Mouse (Mus musculus) kidney, postnatal 0 days (tissue): Measurements from ENCODE around the gene Cacna2d3. TPM values are rescaled to one million over a fixed set of nuclear protein-coding genes. Genes with fewer than 3 reads are reported as not detected.

ENCODE experiments used
- ATAC-seq: fragments of 200-750 bp; cut with Nextera tagmentation; replicated peaks from 2 replicates; pipeline ENCODE4 v1.8.0; 2017; ENCODE audit warnings: low read depth, moderate number of reproducible peaks, moderate TSS enrichment, moderate library complexity; ENCODE audit not compliant: low FRiP score
- DNase-seq: peaks from one replicate; pipeline ENCODE4 v3.0.0-alpha.2; 2016; ENCODE audit warnings: low spot score
- H3K27ac ChIP-seq: fragments of 300-500 bp; sonication (generic); 2 replicates; pipeline ENCODE4 v1.5.1; 2014; ENCODE audit warnings: mild to moderate bottlenecking
- H3K27me3 ChIP-seq: fragments of 300-500 bp; sonication (generic); 2 replicates; pipeline ENCODE4 v1.6.1; 2014; ENCODE audit warnings: low read length, mixed read lengths; ENCODE audit not compliant: insufficient read depth
- H3K36me3 ChIP-seq: fragments of 300-500 bp; sonication (generic); 2 replicates; pipeline ENCODE4 v1.6.1; 2014; ENCODE audit warnings: low read length, mixed read lengths; ENCODE audit not compliant: insufficient read depth
- H3K4me1 ChIP-seq: fragments of 300-500 bp; sonication (generic); replicated peaks from 2 replicates; pipeline ENCODE4 v1.6.1; 2014; ENCODE audit warnings: antibody characterized with exemption, low read length, mixed read lengths; ENCODE audit not compliant: insufficient read depth
- H3K4me2 ChIP-seq: fragments of 300-500 bp; sonication (generic); 2 replicates; pipeline ENCODE4 v1.6.1; 2014; ENCODE audit warnings: mild to moderate bottlenecking, low read length, moderate library complexity, mixed read lengths
- H3K4me3 ChIP-seq: fragments of 300-500 bp; sonication (generic); replicated peaks from 2 replicates; pipeline ENCODE4 v1.5.1; 2014; ENCODE audit warnings: low read depth, low read length
- H3K9ac ChIP-seq: fragments of 300-500 bp; sonication (generic); 2 replicates; pipeline ENCODE4 v1.6.1; 2014; ENCODE audit warnings: low read depth, low read length
- H3K9me3 ChIP-seq: fragments of 300-500 bp; sonication (generic); replicated peaks from 2 replicates; pipeline ENCODE4 v1.6.1; 2016; ENCODE audit warnings: low read length, inconsistent platforms, mixed read lengths
- CTCF ChIP-seq: IDR thresholded peaks from 2 replicates; pipeline ENCODE4 v1.5.1; 2016; ENCODE audit warnings: antibody characterized with exemption, low read depth, mild to moderate bottlenecking, moderate library complexity
- WGBS: fragments of 180-500 bp; shearing (Covaris S2); extraction: QIAGEN DNeasy Blood & Tissue Kit; methylation state at CpG from one replicate; pipeline ENCODE4 v1.1.7; 2014; 5-methylcytosine and 5-hydroxymethylcytosine counted together
- polyA plus RNA-seq: library from polyadenylated mRNA; unstranded; fragments of >200 nt; fragmentation: Nextera tagmentation; extraction: Ambion mirVana; gene quantifications from 2 replicates; pipeline ENCODE4 v1.2.1, GENCODE M21; 2015

Cacna2d3 gene
- polyA plus RNA-seq, 1 experiment from 2014 or later, result 1.8 TPM

DNA sequence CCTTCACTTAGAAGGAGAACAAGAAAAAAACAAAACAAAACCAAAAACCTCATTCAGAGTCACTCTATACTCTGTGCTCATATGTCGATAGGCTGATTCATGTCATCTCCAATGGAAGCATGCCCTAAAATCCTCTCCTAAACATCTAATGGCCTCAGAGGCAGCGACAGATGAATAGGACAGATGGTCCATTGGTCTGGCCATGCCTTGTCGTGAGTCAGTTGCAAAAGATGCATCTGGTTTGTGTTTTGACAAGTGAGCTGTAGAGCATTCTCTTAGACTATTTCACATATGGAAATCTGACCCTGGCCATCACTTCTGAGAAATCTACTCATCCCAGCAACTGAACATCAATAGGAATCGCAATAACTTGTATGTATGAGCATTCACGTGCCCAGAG lies 626.2 kb downstream of the Cacna2d3 start:
- WGBS, result 91% methylated on average over 5 of the region's 5 CpGs
- DNase-seq, result no peak
- no peak for TF ChIP-seq CTCF
- Histone ChIP-seq H3K36me3 (no peaks in the 10 kb centered on the region), H3K4me2 (no peak overlapping the region), H3K27ac (no peak overlapping the region), H3K9ac (no peak overlapping the region), H3K4me3 (no peak overlapping the region), H3K9me3 (no peaks in the 10 kb centered on the region), H3K27me3 (no peaks in the 10 kb centered on the region), H3K4me1 (no peaks in the 10 kb centered on the region)
- no peak for ATAC-seq

DNA sequence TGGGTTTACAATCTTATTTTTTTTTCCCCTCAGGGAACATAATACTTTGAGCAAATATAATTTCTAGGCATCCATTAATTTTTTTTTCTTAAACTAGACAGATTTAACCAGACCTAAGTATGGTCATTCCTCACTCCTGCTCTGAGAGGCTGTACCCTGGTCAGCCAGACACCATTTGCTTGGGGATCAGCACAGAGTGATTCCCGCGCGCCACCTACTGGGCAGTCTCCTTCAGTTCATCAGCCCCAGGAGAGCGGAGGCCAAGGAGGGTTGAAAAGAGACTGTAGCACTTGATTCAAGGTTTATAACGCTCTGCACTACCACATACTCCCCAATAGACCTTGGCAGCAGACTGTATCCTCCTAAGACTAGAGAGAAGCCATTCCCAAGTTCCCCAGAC lies 631.6 kb downstream of the Cacna2d3 start:
- H3K27me3 ChIP-seq, result no peaks in the 10 kb centered on the region
- no peak overlapping the region for H3K4me2 ChIP-seq
- no peak overlapping the region for H3K27ac ChIP-seq
- TF ChIP-seq CTCF, result peak; percentile 89
- H3K4me3 ChIP-seq, result no peak overlapping the region
- 4% methylated on average over 5 of the region's 5 CpGs for WGBS
- H3K9ac ChIP-seq, result no peak overlapping the region
- no peaks in the 10 kb centered on the region for H3K4me1 ChIP-seq
- ATAC-seq, result peak; percentile 73; the same call in 1 of the 2 replicates
- no peaks in the 10 kb centered on the region for H3K36me3 ChIP-seq
- peak; percentile 90 for DNase-seq
- no peaks in the 10 kb centered on the region for H3K9me3 ChIP-seq

DNA sequence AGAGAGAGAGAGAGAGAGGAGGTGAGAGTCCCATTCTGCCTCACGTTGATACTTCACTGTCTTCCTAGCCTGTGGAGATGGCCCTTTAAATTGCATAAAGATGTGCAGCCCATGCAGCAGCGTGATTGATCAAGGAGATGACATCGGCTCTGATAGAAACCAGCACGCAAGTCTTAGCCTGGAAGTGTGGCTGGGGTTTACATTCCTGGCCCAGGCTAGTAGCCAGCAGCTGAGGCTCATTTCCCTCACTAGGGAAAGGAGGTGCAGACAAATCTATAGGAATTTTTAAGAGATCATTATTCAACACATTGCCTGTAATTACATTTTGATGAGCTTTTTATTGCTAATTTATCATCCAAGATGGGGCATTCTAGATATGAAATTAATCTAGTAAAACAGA lies 635.1 kb downstream of the Cacna2d3 start:
- H3K27me3 ChIP-seq, result no peaks in the 10 kb centered on the region
- DNase-seq (no peak), ATAC-seq (no peak)
- H3K4me2 ChIP-seq, result no peak overlapping the region
- H3K9me3 ChIP-seq, result no peaks in the 10 kb centered on the region
- H3K9ac ChIP-seq, result no peak overlapping the region
- H3K36me3 ChIP-seq, result no peaks in the 10 kb centered on the region
- WGBS, result 64% methylated on average over 4 of the region's 4 CpGs
- no peak overlapping the region for H3K4me3 ChIP-seq
- no peaks in the 10 kb centered on the region for H3K4me1 ChIP-seq
- H3K27ac ChIP-seq, result no peak overlapping the region
- no peak for TF ChIP-seq CTCF

DNA sequence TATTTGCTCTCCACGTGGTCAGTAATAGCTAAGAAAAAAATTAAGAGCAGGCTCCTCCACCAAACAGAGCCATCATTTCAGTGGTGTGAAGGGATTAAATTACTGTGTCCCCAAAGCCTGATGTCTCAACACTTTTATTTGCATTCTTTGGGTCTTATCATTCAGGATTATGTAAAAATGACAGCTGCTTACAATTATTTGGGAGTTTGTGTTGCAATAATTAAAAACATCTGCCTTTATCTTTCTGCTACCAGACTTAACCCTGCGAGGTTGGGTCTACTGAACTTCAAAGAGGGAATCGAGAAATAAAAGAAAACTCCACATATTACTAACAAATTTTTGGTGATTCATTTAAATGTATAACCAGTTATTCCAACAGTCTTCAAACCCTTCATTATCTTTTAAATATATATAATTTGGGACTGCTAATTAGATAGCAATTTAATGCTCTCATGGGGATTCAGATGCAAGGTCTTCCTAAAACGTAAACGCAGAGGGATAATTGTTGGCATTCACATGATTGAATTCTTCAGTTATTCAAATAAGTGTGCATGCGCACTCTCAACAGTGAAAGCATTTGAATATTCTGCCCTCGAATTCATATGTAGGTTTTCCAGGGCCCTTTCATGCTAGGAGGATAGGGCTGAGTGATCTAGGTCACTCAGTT lies 636.0 kb downstream of the Cacna2d3 start:
- no peak overlapping the region for H3K9ac ChIP-seq
- no peaks in the 10 kb centered on the region for H3K9me3 ChIP-seq
- H3K36me3 ChIP-seq, result no peaks in the 10 kb centered on the region
- DNase-seq (no peak), ATAC-seq (no peak)
- no peak overlapping the region for H3K4me2 ChIP-seq
- H3K27me3 ChIP-seq, result no peaks in the 10 kb centered on the region
- H3K4me3 ChIP-seq, result no peak overlapping the region
- H3K4me1 ChIP-seq, result no peaks in the 10 kb centered on the region
- WGBS, result 77% methylated on average over 7 of the region's 7 CpGs
- no peak for TF ChIP-seq CTCF
- H3K27ac ChIP-seq, result no peak overlapping the region

DNA sequence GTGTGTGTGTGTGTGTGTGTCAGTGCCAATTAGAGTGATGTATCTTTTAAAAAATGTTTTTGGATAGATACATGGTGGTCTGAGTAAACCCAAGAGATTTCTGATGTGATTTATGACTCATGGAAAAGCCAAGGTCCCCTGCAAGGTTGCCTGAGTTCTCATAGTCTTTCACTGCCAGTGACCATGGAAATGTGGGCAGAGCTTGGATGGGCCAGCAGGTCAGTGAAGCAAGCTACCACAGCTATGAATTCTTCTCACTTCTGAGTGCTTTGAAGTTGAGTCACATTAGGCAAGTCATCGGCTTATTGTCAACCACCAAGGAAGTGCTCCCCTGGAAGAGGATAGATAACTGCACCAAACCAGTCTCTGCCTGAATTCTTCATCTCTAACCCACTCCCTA lies 639.5 kb downstream of the Cacna2d3 start:
- no peak for ATAC-seq

DNA sequence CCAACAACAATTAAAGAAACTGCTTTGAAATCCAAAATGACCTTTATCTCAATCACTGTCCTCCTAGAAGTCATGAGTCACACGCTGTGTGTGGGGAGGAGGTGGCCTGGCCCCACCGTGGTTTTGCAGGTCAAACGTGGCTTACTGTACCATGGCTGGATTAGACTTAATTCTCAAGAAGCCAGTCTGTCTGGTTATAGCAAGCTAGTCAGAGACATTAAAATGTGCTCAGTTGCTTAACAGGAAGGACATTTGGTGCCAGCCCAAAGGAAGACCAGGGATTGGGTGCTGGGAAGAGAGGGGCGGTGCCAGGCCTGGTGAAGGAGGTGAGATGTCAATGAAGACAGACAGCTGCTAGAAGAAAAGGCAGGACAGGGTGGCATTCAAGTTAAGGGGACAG lies 641.0 kb downstream of the Cacna2d3 start:
- DNase-seq (peak; percentile 51), ATAC-seq (peak; percentile 84)
- no peaks in the 10 kb centered on the region for H3K4me1 ChIP-seq
- WGBS, result 48% methylated on average over 4 of the region's 4 CpGs
- no peaks in the 10 kb centered on the region for H3K36me3 ChIP-seq
- no peaks in the 10 kb centered on the region for H3K27me3 ChIP-seq
- no peaks in the 10 kb centered on the region for H3K9me3 ChIP-seq
- no peak overlapping the region for H3K9ac ChIP-seq
- TF ChIP-seq CTCF, result no peak
- H3K4me2 ChIP-seq, result no peak overlapping the region
- no peak overlapping the region for H3K27ac ChIP-seq
- no peak overlapping the region for H3K4me3 ChIP-seq

More for the DNA sequence above, 639.5 kb downstream of the Cacna2d3 start:
- 64% methylated on average over 1 of the region's 1 CpGs for WGBS
- H3K9ac ChIP-seq, result no peak overlapping the region
- no peak for TF ChIP-seq CTCF
- no peaks in the 10 kb centered on the region for H3K9me3 ChIP-seq
- H3K36me3 ChIP-seq, result no peaks in the 10 kb centered on the region
- H3K4me2 ChIP-seq, result no peak overlapping the region
- H3K27ac ChIP-seq, result no peak overlapping the region
- no peak for DNase-seq
- no peak overlapping the region for H3K4me3 ChIP-seq
- H3K4me1 ChIP-seq, result no peaks in the 10 kb centered on the region
- no peaks in the 10 kb centered on the region for H3K27me3 ChIP-seq

DNA sequence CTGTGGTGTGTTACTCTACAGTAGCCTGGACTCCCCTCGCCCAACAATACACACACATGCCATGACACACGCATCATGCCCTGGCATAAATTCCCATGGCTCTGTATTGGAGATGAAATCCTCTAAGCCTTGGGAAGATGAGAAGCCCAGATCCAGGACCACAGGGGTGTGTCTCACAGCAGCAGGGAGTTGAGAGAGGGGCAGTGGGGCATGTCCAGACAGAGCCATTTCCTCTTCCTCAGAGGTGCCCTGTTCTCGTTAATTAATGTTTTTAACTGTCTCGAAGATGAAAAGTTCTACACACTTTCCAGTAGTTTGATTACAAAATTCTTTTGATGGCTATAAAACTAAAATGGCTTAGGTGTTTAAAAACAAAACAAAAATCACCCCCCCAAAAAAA lies 641.4 kb downstream of the Cacna2d3 start:
- no peaks in the 10 kb centered on the region for H3K4me1 ChIP-seq
- no peak overlapping the region for H3K4me2 ChIP-seq
- no peak overlapping the region for H3K27ac ChIP-seq
- H3K9ac ChIP-seq, result no peak overlapping the region
- WGBS, result 49% methylated on average over 4 of the region's 4 CpGs
- TF ChIP-seq CTCF, result no peak
- no peaks in the 10 kb centered on the region for H3K9me3 ChIP-seq
- no peaks in the 10 kb centered on the region for H3K27me3 ChIP-seq
- DNase-seq, result peak; percentile 67
- H3K36me3 ChIP-seq, result no peaks in the 10 kb centered on the region
- H3K4me3 ChIP-seq, result no peak overlapping the region
- ATAC-seq, result peak; percentile 85; the same call in 1 of the 2 replicates
